Mouse (Mus musculus) left cerebral cortex, adult 8-10 months (tissue): Measurements from ENCODE around the gene Aasdh. TPM values are rescaled to one million over a fixed set of nuclear protein-coding genes. Genes with fewer than 3 reads are reported as not detected.
A peak's percentile ranks its signal among the peaks of the same experiment; 100 is the strongest.

Source experiments
- DNase-seq, 2 experiments: peaks; one replicate each; pipeline ENCODE4 v3.0.0; 2022; ENCODE audit warnings: low spot score in 2 of 2
- total RNA-seq, 4 experiments: library from RNA; stranded (reverse); gene quantifications; 2 replicates each; pipeline ENCODE4 v1.2.4; 2022

The Aasdh gene
- total RNA-seq = 10 to 100 TPM; 19.4 to 25.6 (median 21.0) TPM

- DNase-seq = peak; percentile 92 to 96
Observed at GRCm38 (mm10) chr5:76905405-76906154, at the start of gene Aasdh. Gene Aasdh (minus strand): TSS chr5:76905514.

GRCm38 (mm10) chr5:76954271-76954900 is 49.1 kb upstream of the Aasdh start:
- DNase-seq = no peak

- no peak for DNase-seq
Observed at GRCm38 (mm10) chr5:76953794-76954193, 48.5 kb upstream of the Aasdh start.

- DNase-seq = no peak
Observed at GRCm38 (mm10) chr5:76952112-76953040, 47.1 kb upstream of the Aasdh start.

GRCm38 (mm10) chr5:76951106-76952027 is 46.1 kb upstream of the Aasdh start, which contains the start of the genes Paics and Ppat:
Gene Paics (plus strand): TSS chr5:76951307.
Gene Ppat (minus strand): TSS chr5:76951578.
- DNase-seq = peak; percentile 89 to 96

- DNase-seq = no peak
Observed at GRCm38 (mm10) chr5:76950343-76951105, 45.2 kb upstream of the Aasdh start.

- no peak for DNase-seq
Observed at GRCm38 (mm10) chr5:76947758-76948157, 42.4 kb upstream of the Aasdh start.

GRCm38 (mm10) chr5:76947142-76947541 is 41.8 kb upstream of the Aasdh start:
- DNase-seq = no peak

- DNase-seq = no peak
Observed at GRCm38 (mm10) chr5:76945678-76946033, 40.3 kb upstream of the Aasdh start.

GRCm38 (mm10) chr5:76944965-76945677 is 39.8 kb upstream of the Aasdh start:
- no peak for DNase-seq

GRCm38 (mm10) chr5:76942505-76942904 is 37.2 kb upstream of the Aasdh start:
- DNase-seq = no peak

GRCm38 (mm10) chr5:76941975-76942374 is 36.7 kb upstream of the Aasdh start:
- no peak for DNase-seq

- no peak for DNase-seq
Observed at GRCm38 (mm10) chr5:76939717-76940116, 34.4 kb upstream of the Aasdh start.

GRCm38 (mm10) chr5:76929180-76929877 is 24.0 kb upstream of the Aasdh start:
- DNase-seq = no peak

- no peak for DNase-seq
Observed at GRCm38 (mm10) chr5:76928124-76928832, 23.0 kb upstream of the Aasdh start.

- no peak for DNase-seq
Observed at GRCm38 (mm10) chr5:76924296-76924695, 19.0 kb upstream of the Aasdh start.

GRCm38 (mm10) chr5:76923428-76923827 is 18.1 kb upstream of the Aasdh start:
- peak; percentile 21 to 48 for DNase-seq

- no peak for DNase-seq
Observed at GRCm38 (mm10) chr5:76922833-76923232, 17.5 kb upstream of the Aasdh start.
